8 mouse cellular contexts compared by ENCODE assay signal in the genomic region with DNA sequence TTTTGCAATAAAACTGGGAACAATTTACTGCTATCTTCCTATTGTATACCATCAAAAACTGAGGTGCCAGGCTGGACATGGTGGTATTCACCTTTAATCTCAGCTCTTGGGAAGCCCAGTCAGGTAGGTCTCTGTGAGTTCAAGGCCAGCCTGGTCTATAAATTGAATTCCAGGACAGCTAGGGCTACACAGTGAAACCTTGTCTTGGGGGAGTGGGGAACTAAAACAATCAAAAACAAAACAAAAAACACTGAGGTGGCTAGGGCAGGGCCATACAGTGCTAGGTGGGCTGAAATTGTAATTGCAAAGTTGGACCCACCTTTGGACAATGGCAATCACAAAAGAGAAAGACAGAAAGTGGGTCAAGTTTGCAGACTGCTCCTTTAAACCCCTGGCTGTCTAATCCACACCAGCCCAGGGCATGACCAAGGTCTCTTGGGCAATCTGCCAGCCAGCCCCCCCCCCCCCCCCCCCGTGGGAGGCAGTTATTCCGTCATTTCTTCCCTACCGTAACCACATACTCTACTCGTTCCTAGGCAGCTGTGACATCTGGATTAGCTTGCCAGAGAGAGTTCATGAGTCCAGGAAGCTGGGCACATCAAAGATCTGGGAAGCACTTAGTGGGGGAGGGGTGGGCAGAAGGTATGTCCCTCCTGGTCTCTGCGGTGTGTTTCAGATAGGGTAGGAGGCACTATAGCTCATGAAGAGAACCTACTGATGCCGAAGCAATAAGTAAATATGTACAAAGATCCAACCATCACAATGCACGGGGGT. TPM values are rescaled to one million over a fixed set of nuclear protein-coding genes. Genes with fewer than 3 reads are reported as not detected.
DNase-seq lines count a peak whose midpoint lies in the region; ATAC-seq and TF ChIP-seq lines count a peak whose summit lies in the region.

No protein-coding gene starts in this region.

- peak; percentile 68 for ATAC-seq in lung, embryonic 16.5 days (ENCODE audit: low read depth)
- peak; percentile 60; the same call in 1 of the 2 replicates for ATAC-seq in hindbrain, embryonic 14.5 days (ENCODE audit: low FRiP score)
- peak; percentile 89 for ATAC-seq in limb, embryonic 15.5 days (ENCODE audit: insufficient number of reproducible peaks, low FRiP score, low TSS enrichment, low read depth)
- ATAC-seq in stomach, embryonic 15.5 days (ENCODE audit: insufficient read depth, low FRiP score, low read depth): peak; percentile 63; the same call in 1 of the 2 replicates

- no peaks in the 10 kb centered on the region for H3K9me3 ChIP-seq in lung, embryonic 16.5 days (ENCODE audit: control insufficient read depth, low read length)
- H3K9me3 ChIP-seq in hindbrain, embryonic 14.5 days (ENCODE audit: control insufficient read depth, low read length): no peaks in the 10 kb centered on the region
- no peaks in the 10 kb centered on the region for H3K9me3 ChIP-seq in limb, embryonic 15.5 days
- H3K9me3 ChIP-seq in stomach, embryonic 15.5 days: no peaks in the 10 kb centered on the region

- H3K4me2 ChIP-seq in lung, embryonic 16.5 days (ENCODE audit: low read depth, low read length): no peak overlapping the region
- H3K4me2 ChIP-seq in hindbrain, embryonic 14.5 days (replicated peaks): no peak overlapping the region
- H3K4me2 ChIP-seq in limb, embryonic 15.5 days: peak overlapping the region; percentile 37
- no peak overlapping the region for H3K4me2 ChIP-seq in stomach, embryonic 15.5 days

- H3K9ac ChIP-seq in lung, embryonic 16.5 days (ENCODE audit: low read length): no peak overlapping the region
- H3K9ac ChIP-seq in hindbrain, embryonic 14.5 days: no peak overlapping the region
- no peak overlapping the region for H3K9ac ChIP-seq in limb, embryonic 15.5 days
- no peak overlapping the region for H3K9ac ChIP-seq in stomach, embryonic 15.5 days

- H3K27me3 ChIP-seq in lung, embryonic 16.5 days (ENCODE audit: control insufficient read depth, insufficient read depth, low read depth, low read length): no peaks in the 10 kb centered on the region
- no peaks in the 10 kb centered on the region for H3K27me3 ChIP-seq in hindbrain, embryonic 14.5 days (ENCODE audit: control insufficient read depth, insufficient read depth, low read length)
- H3K27me3 ChIP-seq in limb, embryonic 15.5 days: no peaks in the 10 kb centered on the region
- no peaks in the 10 kb centered on the region for H3K27me3 ChIP-seq in stomach, embryonic 15.5 days (replicated peaks)

- no peak overlapping the region for H3K4me3 ChIP-seq in lung, embryonic 16.5 days (ENCODE audit: low read length)
- H3K4me3 ChIP-seq in lung, adult 2 months (replicated peaks; ENCODE audit: extremely low read depth, low read depth, low read length): no peak overlapping the region
- no peak overlapping the region for H3K4me3 ChIP-seq in hindbrain, embryonic 14.5 days (replicated peaks; ENCODE audit: low read length)
- peak overlapping the region; percentile 10; the same call in 1 of the 2 replicates for H3K4me3 ChIP-seq in limb, embryonic 15.5 days
- H3K4me3 ChIP-seq in stomach, embryonic 15.5 days (replicated peaks): no peak overlapping the region

- no peak for TF ChIP-seq CTCF in lung, adult 2 months (IDR thresholded peaks at IDR 0.05; ENCODE audit: insufficient read depth, low read length)

- peaks cover 14% of the 10 kb centered on the region for H3K4me1 ChIP-seq in lung, embryonic 16.5 days (replicated peaks; ENCODE audit: control insufficient read depth, insufficient read depth, low read length)
- peaks cover 4% of the 10 kb centered on the region for H3K4me1 ChIP-seq in lung, adult 2 months (ENCODE audit: control insufficient read depth, insufficient read depth, low read length)
- H3K4me1 ChIP-seq in hindbrain, embryonic 14.5 days (replicated peaks; ENCODE audit: control insufficient read depth, insufficient read depth, low read length): no peaks in the 10 kb centered on the region
- peaks cover 28% of the 10 kb centered on the region for H3K4me1 ChIP-seq in limb, embryonic 15.5 days
- peaks cover 8% of the 10 kb centered on the region for H3K4me1 ChIP-seq in stomach, embryonic 15.5 days

- DNase-seq in lung, adult 2 months: no peak
- DNase-seq in embryo, embryonic 11.5 days (ENCODE audit: low read depth, low spot score): peak; percentile 69
- no peak for DNase-seq in hindbrain, embryonic 14.5 days (ENCODE audit: low spot score)
- no peak for DNase-seq in urinary bladder, adult 18-20 months (ENCODE audit: low spot score in 2 of 2)
- no peak for DNase-seq in layer of hippocampus, adult 8-10 months (ENCODE audit: low spot score in 2 of 2)

- no peak overlapping the region for H3K27ac ChIP-seq in lung, embryonic 16.5 days (ENCODE audit: low read length)
- H3K27ac ChIP-seq in hindbrain, embryonic 14.5 days: no peak overlapping the region
- H3K27ac ChIP-seq in limb, embryonic 15.5 days: peak overlapping the region; percentile 79
- H3K27ac ChIP-seq in stomach, embryonic 15.5 days: no peak overlapping the region; the same call in 1 of the 2 replicates

- WGBS in lung, embryonic 16.5 days: 5% methylated on average over 4 of the region's 7 CpGs
- WGBS in lung, adult 2 months: 8% methylated on average over 7 of the region's 7 CpGs
- 33% methylated on average over 7 of the region's 7 CpGs for WGBS in hindbrain, embryonic 14.5 days
- WGBS in limb, embryonic 15.5 days: 4% methylated on average over 7 of the region's 7 CpGs
- WGBS in stomach, embryonic 15.5 days: 5% methylated on average over 7 of the region's 7 CpGs

- no peak for TF ChIP-seq POLR2A in lung, adult 2 months (IDR thresholded peaks at IDR 0.05; ENCODE audit: borderline replicate concordance, extremely low read depth, low read depth, low read length)

- H3K36me3 ChIP-seq in lung, embryonic 16.5 days (ENCODE audit: control insufficient read depth, insufficient read depth, low read length): no peaks in the 10 kb centered on the region
- H3K36me3 ChIP-seq in hindbrain, embryonic 14.5 days (replicated peaks; ENCODE audit: control insufficient read depth, insufficient read depth): no peaks in the 10 kb centered on the region
- H3K36me3 ChIP-seq in limb, embryonic 15.5 days: no peaks in the 10 kb centered on the region
- no peaks in the 10 kb centered on the region for H3K36me3 ChIP-seq in stomach, embryonic 15.5 days

RNA-seq across cellular contexts. Expression of gene Tanc1, which starts 12.3 kb away (rescaled TPM):
- polyA plus RNA-seq in lung, embryonic 16.5 days (2015; fragmentation: Nextera tagmentation; extraction: Ambion mirVana): 33.2 and 35.2 TPM in 2 replicates
- polyA plus RNA-seq in lung, adult 2 months (2012; rRNA removed): 24.5 and 29.0 TPM in 2 replicates
- polyA plus RNA-seq in hindbrain, embryonic 14.5 days (2014; fragmentation: Nextera tagmentation; extraction: Ambion mirVana): 6.5 and 7.9 TPM in 2 replicates
- 46.3 and 50.6 TPM in 2 replicates for polyA plus RNA-seq in limb, embryonic 15.5 days (2015; fragmentation: Nextera tagmentation; extraction: Ambion mirVana)
- polyA plus RNA-seq in stomach, embryonic 15.5 days (2015; fragmentation: Nextera tagmentation; extraction: Ambion mirVana): 28.1 and 28.8 TPM in 2 replicates
- 100 to 1,000 TPM in 2 of 4 experiments, 10 to 100 TPM in 2; 94.9 to 115 (median 106) TPM for total RNA-seq in layer of hippocampus, adult 8-10 months (2022)
